Mouse (Mus musculus) bone marrow, adult 2 months (tissue): ENCODE results near the gene Hexim1. TPM values are rescaled to one million over a fixed set of nuclear protein-coding genes. Genes with fewer than 3 reads are reported as not detected.

Experiments
- H3K27ac ChIP-seq: fragments of 200-500 bp; 2 replicates; pipeline ENCODE4 v1.5.1; 2012; ENCODE audit warnings: low read depth, mild to moderate bottlenecking, control low read depth, inconsistent platforms, low read length; ENCODE audit not compliant: control insufficient read depth, poor library complexity, insufficient read depth
- H3K4me1 ChIP-seq: fragments of 200-500 bp; 2 replicates; pipeline ENCODE4 v1.6.1; 2011; ENCODE audit warnings: low read length; ENCODE audit not compliant: control insufficient read depth, insufficient read depth
- H3K4me3 ChIP-seq: fragments of 200-500 bp; replicated peaks from 2 replicates; pipeline ENCODE3; 2011; ENCODE audit warnings: mild to moderate bottlenecking, low read depth, low read length, control low read depth; ENCODE audit not compliant: control insufficient read depth
- CTCF ChIP-seq: fragments of 200-500 bp; IDR thresholded peaks from 2 replicates; pipeline ENCODE4 v1.5.1; 2011; ENCODE audit warnings: low read length, control low read depth; ENCODE audit not compliant: control insufficient read depth, insufficient read depth
- POLR2A ChIP-seq: fragments of 200-500 bp; IDR thresholded peaks from 2 replicates; pipeline ENCODE4 v1.6.1; 2011; ENCODE audit warnings: low read depth, mild to moderate bottlenecking, control low read depth, low read length, borderline replicate concordance; ENCODE audit not compliant: control insufficient read depth
- WGBS: fragments of 180-500 bp; shearing (Covaris S2); methylation state at CpG from one replicate; pipeline ENCODE4 v1.1.7; 2018; 5-methylcytosine and 5-hydroxymethylcytosine counted together
- polyA plus RNA-seq: library from polyadenylated mRNA; stranded (reverse); fragments of >200 nt; gene quantifications from 2 replicates; pipeline ENCODE4 v1.2.4, GENCODE M21; 2011; ENCODE audit warnings: low replicate concordance; ENCODE audit not compliant: missing spikeins, insufficient read depth, insufficient read length

Hexim1 gene
- polyA plus RNA-seq, 1 experiment, result 21.8 TPM

DNA sequence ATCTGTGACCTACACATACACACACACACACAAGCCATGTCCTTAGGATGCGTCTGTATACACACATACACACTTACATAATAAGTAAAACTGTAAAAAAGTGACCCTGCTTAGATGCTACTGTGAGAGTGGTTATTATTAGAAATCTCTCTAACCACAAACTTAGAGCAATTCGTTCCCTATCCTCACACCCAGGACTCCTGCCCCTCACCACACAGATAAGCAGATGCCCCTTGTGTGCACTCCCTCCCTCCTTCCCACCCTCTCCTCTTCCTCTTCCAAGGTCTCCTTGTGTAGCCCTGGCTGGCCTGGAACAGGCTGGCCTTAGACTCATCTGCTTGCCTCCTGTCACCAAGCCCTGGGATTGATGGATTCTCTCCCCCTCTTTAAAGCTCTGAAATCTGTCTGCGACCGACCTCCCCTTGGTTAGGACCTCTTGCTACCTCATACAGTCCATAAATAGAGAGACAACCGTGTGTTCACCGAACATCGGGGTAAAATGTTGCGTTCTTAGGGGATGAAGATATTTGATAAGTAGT is 20.1 kb downstream of the Hexim1 start:
- no peak overlapping the region for H3K4me3 ChIP-seq

GRCm38 (mm10) chr11:103139951-103140762 is 24.1 kb downstream of the Hexim1 start:
- Histone ChIP-seq H3K4me1 (no peaks in the 10 kb centered on the region; the same call in 1 of the 2 replicates), H3K27ac (no peak overlapping the region), H3K4me3 (no peak overlapping the region)
- WGBS, result 88% methylated on average over 14 of the region's 14 CpGs
- no peak for TF ChIP-seq POLR2A
- TF ChIP-seq CTCF, result no peak

More for the DNA sequence above, 20.1 kb downstream of the Hexim1 start:
- WGBS, result 38% methylated on average over 8 of the region's 8 CpGs
- TF ChIP-seq CTCF (no peak), POLR2A (no peak)
- H3K27ac ChIP-seq, result no peak overlapping the region
- no peaks in the 10 kb centered on the region for H3K4me1 ChIP-seq

DNA sequence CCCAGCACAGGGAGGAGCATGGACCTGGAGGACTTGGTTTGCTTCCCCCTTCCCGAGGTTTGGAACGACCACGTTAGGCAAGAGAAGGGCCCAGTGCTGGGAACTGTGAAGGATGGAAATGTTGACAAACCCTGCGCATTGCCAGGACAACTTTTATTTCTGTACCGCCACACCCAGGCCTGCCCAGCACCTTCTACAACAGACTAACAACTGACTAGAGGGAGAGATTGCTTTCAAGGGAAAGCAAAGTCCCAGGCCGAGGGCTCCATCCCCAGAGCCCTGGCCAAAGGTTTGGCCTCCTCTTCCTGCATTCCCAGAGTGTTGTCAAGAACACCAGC is 24.7 kb downstream of the Hexim1 start:
- no peaks in the 10 kb centered on the region; the same call in 1 of the 2 replicates for H3K4me1 ChIP-seq
- no peak for TF ChIP-seq CTCF
- no peak for TF ChIP-seq POLR2A
- 78% methylated on average over 6 of the region's 6 CpGs for WGBS
- no peak overlapping the region; the same call in 1 of the 2 replicates for H3K27ac ChIP-seq
- no peak overlapping the region for H3K4me3 ChIP-seq

- no peaks in the 10 kb centered on the region; the same call in 1 of the 2 replicates for H3K4me1 ChIP-seq
- WGBS, result 57% methylated on average over 11 of the region's 11 CpGs
- no peak overlapping the region for H3K4me3 ChIP-seq
- H3K27ac ChIP-seq, result peak overlapping the region; percentile 8; the same call in 1 of the 2 replicates
- TF ChIP-seq CTCF, result no peak
- TF ChIP-seq POLR2A, result no peak
Measured at GRCm38 (mm10) chr11:103141101-103141943, 25.3 kb downstream of the Hexim1 start.

DNA sequence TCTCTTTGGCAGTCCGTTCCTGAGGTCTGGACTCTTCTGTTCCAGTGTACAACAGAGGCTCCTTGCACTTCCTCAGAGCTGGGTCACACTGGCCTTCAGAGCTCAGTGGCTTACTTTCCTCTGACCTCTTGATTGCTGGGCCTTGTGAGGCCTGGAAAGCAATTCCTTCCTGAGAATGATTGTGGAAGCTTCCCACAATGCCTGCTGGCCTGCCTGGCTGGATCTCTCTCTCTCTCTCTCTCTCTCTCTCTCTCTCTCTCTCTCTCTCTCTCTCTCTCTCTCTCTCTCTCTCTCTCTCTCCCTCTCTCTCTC is 25.9 kb downstream of the Hexim1 start:
- no peak overlapping the region for H3K4me3 ChIP-seq
- no peak overlapping the region for H3K27ac ChIP-seq
- no peak for TF ChIP-seq CTCF
- TF ChIP-seq POLR2A, result no peak
- H3K4me1 ChIP-seq, result peaks cover 3% of the 10 kb centered on the region
- 25% methylated on average over 1 of the region's 1 CpGs for WGBS

DNA sequence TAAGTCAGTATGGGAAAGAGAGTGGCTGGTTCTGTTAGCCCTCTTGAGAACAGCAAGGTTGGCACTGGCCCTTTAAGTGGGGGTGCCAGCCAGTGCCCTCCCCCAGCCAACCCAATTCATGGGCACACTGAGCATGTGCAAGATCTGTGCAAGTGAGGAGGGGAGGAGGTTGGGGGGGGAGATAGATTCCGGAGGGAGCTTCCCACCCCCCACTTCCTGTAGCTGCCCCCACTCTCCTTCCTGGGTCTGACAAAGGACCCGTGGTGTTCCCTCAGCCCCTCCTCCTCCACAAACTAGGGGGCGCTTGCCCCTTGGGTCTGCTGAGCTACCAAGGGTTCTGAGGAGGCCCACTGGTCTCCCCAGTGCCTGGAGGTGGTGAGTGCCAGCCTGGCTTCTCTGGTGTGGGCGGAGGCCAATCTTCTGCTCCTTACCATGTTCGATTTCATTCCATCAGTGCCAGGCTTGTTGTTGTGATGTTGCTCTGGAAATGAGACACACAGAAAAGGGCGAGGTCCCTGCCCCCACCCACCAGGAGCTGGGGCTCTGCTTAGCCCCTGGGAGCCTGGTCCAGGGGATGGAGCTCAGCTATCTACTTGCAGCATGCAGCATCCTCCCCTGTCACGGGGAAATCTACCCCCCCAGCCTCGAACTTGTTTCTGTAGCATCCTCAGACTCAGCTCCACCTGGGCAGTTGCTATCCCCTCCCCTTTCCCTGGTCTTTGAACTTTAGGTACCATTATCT is 26.6 kb downstream of the Hexim1 start:
- 25% methylated on average over 8 of the region's 8 CpGs for WGBS
- Histone ChIP-seq H3K4me1 (peaks cover 3% of the 10 kb centered on the region), H3K27ac (peak overlapping the region; percentile 26; the same call in 1 of the 2 replicates), H3K4me3 (no peak overlapping the region)
- TF ChIP-seq POLR2A, result no peak
- no peak for TF ChIP-seq CTCF

DNA sequence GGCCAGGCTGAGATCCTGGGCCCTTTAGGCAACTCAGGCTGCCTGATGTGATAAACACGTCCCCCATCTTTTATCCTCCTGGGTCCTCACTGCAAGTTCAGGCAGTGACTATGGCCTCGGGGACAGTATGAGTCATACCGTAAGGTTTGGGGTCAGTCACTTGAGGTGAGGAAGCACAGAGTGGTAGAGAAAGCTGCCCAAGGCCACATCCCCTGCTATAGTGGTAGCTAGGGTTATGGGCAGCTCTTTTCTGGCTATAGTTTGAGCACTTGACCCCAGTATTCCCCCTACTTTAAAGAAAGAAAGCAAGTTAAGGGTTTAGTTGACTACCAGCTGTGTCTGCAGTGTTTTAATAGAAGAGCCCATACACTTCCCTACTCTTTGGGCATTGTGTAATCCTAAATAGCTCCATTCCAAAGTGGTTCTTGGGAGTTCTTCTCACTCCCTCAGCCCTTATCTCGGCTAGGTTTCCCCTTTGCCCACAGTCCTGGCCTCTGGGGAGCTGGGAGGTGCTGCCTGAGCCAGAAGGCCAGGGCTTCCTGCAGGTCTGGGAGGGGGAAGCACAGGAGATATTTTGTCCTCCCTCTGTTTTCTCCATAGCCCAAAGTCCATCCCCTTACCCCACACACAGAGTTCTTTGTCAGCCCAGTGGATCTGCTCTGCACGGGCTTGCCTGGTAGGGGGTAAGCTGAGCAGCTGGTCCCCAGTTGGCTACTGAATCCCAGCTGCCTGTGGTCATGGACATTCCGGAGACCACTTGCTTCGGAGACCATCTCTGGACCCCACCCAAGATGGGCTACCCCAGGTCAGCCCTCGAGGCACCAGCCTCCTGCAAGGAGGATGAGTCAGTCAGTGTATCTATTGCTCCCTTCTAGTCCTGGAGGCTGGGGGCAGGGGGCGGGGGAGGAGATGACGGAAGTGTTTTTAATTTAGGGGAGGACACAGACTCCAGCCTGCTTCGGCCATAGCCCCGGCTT is 28.6 kb downstream of the Hexim1 start:
- 63% methylated on average over 12 of the region's 12 CpGs for WGBS
- H3K27ac ChIP-seq, result no peak overlapping the region; the same call in 1 of the 2 replicates
- peaks cover 3% of the 10 kb centered on the region for H3K4me1 ChIP-seq
- no peak for TF ChIP-seq CTCF
- TF ChIP-seq POLR2A, result no peak
- no peak overlapping the region for H3K4me3 ChIP-seq
